Mouse (Mus musculus) frontal cortex, postnatal 10 days (tissue): Measurements from ENCODE around the gene 1520401A03Rik.

Experiments used
- DNase-seq, 2 experiments: peaks; one replicate each; pipeline ENCODE4 v3.0.0; 2022; ENCODE audit warnings: low spot score in 2 of 2, mixed read lengths in 1 of 2

Gene 1520401A03Rik

DNA sequence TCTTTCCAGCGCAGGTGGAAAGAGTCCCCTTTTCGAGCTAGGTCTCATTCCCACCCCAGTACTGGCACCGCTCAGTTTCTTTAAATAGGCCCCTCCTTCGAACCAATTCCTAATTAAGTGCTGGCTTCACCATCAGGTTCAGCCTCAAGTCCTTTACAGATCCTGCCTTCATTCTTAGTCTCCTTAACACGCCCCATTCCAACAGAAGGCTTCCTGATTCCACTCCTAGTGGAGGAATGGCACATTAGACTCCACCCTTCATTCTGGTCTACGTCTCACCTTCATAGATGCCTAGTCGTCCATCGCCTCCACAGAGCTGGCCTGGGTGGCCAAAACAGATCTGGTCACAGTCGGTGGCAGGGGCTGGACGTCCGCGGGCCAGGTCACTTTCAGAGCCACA lies 20.4 kb upstream of the 1520401A03Rik start:
- DNase-seq = no peak

DNA sequence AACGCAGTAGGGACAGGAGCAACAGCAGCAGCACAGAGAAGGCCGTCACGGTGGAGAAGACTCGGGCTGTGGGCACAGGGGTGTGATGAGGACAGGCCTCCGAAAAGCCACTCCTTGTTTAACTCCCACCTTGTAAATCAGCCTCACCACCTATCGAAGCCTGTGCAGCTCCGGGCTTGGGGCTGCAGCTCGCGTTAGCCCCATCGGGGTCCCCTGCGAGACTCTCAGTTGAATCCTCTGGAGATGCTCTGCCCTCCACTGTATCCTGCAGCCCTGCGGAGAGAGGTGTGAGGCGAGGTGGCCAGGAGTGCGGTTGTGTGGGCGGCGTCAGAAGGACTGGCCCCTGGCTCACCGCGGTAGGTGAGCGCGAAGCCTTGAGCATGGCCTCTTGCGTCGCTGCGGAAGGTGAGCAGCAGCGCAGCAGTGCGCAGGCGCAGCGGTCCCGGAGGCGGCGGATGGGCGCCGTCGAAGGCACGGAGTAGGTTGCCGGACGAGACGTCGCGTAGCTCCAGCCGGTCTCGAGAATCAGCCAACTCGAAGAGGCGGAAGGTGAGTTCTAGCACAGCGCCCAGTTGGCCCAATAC lies 19.7 kb upstream of the 1520401A03Rik start:
- no peak for DNase-seq

DNA sequence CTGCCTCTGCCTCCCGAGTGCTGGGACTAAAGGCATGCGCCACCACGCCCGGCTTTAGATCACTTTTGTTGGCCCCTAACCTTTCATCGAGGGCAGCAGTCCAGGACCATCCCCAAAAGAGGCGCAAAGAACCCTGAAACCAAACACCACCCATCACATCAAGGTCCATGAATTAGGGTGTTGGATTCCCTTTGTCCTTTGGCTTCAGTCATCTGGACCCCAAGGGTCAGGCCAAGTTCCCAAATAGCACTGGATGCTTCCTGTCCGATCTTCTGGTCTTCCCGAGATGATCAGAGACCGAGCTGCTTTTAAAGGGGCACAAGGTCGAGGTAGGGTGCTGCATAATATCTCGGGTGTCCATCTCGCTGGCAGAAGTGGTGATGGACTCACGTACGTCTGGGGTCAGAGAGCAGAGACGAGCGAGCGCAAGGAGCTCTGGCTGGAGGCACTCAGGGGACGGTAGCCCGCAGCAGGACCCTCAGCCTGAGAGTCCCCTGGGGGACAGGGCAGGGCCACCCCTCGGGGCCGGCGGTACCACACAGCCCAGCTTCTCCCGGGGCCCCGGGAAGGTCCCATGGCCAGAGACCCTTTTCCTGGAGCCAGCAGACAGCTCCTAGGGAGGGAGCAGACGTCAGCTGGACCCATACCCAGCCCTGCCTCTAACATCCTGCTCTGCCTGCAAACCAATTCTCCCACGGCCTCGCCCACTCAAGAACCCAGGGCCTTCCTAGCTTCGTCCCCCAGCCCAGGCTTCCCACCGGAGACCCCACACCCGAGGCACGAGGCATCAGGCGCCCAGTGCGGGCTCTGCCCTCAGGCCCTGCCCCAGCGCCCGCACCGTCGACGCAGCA lies 19.0 kb upstream of the 1520401A03Rik start:
- no peak for DNase-seq

DNA sequence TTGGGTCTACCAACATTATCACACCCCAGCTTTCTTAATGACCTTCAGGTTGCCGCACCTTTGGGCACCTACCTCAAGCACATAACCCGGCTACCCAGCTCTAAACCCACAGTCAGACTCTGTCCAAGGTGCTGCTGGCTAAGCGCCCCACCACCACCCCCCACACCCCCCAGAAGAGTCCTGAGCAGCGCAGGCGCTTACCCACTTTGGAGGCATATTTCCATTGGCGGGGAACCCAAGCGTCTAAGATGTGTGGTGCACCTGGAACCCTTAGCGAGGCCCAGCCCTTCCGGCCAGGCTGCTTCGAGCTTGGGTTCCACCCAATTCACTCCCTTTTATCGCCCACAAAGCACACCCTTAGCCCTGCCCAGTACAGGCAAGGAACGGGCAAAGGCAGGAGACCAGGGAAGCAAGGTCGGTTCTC lies 18.0 kb upstream of the 1520401A03Rik start, which contains the start of gene Paqr4:
TSS of gene Paqr4 (minus strand) at position 270 of the 424 bp plus-strand sequence.
- DNase-seq = no peak

DNA sequence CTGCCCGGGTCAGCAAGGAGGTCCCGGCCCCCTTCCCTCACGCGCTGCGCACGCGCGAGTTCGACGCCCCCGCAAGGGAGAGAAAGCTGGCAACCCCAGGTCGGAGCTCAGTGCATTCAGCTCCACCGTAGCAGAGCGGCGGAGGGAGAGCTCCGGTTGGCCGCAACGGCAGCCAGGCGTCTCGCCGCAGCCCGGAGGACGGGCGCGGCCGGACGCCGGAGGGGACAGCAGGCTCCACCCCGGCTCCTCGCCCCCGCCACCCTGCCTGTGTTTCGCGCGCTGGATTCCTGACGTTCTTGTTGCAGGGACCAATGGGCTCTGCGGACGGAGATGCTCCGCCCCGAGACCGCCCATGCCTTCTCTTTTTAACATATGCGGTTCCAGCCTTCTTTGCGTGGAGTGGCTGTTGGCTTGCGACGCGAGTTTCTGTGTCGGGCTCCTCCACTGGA lies 17.6 kb upstream of the 1520401A03Rik start:
- DNase-seq = peak; percentile 86 to 93

DNA sequence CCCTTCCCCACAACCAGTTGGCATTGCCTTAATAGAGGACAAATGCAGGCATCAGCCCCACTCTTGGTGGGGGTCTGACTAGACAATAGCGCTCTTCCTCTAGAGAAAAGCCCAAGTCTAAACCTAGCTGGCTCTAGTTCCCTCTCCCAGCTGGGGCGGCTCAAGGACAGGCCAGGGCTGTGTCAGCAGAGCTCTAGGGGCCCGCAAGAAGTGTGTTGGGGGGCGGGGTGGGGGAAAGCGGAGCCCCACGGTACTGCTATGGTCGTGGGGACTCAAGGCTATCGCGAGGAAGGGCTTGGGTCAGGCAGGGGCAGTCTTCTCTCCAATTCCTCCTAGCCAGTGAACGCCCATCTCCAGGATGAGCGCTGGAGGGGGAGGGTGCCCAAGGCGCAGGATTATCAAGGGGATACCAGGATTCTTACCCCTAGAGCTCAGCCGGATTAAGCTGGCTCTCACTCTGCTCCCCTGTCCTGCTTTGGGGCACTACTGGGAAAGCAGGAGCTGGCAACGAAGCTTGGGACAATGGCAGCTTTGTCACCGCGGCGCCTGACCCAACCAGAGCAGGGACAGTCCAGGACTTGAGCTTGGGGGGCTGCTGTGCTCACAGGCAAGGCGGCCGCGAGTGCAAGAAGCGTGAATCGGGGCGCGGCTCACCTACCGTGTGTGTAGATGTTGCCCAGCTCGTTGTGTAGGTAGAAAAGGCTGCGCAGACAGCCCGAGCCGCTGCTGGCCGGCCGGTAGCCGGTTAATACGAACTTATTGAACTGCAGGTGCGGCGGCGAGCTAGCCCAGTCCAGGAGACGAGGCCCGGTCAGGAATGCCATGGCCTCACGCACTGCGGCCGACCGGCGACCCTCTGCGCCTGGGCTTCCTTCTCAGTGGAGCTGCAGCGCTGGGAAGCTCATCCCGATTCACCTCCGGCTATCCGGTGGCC lies 16.9 kb upstream of the 1520401A03Rik start:
- DNase-seq = peak in 1 of 2 experiments; percentile 55

DNA sequence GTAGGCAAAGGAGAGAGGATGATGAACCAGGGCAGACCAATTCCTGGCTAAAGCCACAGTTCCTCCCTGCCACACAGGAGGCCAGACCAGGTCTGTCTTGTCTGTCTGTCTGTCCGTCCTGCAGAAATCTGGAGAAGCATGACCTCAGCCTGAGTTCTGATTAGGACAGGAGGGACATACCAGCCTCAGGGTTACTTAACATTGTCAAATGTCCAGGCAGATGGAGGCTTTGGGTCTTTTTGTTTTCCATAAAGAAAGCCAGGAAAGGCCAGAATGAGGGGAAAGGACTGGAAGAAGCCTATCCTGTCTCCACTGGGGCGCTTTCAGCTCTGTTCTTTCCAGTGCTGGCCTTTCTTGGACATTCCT lies 16.2 kb upstream of the 1520401A03Rik start:
- no peak for DNase-seq

DNA sequence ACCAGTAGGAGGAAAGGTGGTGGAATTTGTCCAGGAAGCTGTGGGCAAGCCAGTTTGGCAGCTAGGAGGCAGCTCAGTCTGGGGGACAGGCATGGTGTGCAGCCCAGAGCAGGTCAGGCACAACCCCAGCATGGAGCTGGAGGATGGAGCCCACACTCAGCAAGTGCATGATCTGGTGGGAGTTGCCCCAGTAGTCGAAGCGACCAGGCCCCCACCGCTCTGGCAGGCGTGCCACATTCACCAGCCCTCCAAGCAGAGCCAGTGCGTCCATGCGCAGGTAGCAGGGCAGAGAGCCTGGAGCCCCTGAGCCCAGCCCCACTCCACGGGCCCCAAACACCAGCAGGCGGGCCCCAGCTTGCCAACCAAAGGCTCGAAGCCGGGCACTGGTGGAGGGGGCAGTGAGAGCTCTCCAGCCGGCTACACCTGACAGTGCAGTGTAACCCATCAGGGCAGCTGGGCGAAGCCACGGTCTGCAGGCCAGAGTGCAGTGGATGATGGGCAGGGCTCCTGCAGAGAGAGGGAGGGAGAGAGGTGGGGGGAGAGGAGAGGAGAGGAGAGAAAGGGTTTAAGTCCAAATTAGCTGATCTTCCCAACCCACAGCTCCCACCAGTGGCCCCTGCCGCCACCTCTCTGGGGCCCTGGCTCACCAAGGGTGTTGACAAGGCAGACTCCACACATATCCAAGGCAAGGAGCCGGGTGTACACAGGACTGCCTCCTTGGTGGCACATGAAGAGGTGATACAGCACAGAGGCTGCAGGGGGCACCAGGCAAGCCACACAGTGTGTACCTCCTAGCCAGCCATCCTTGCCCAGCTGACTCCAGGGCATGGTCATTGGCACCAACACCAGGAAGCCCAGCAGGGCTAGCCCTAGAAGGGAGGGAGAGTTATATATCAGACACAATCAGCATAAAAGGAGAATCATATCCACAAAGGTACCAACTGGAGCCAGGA lies 15.2 kb upstream of the 1520401A03Rik start:
- DNase-seq = no peak

DNA sequence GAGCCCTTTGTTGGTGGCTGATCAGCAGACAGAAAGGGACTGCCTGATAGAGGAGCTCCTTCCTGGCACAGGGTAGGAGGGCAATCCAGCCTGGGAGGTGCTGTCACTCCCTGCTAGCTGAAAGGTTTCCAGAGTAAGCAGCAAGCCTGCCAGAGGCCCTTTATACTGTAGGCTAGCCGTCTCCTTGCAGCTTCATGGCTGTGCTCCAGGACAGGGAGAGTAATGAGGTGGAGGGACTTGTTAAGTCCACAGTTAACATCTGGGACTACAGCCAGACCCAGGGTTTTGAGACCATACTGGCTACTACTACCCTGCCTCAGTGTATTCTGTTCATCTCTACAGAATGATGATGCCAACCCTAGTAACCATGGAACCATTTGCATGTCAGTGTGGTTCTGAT lies 11.8 kb upstream of the 1520401A03Rik start:
- no peak for DNase-seq

DNA sequence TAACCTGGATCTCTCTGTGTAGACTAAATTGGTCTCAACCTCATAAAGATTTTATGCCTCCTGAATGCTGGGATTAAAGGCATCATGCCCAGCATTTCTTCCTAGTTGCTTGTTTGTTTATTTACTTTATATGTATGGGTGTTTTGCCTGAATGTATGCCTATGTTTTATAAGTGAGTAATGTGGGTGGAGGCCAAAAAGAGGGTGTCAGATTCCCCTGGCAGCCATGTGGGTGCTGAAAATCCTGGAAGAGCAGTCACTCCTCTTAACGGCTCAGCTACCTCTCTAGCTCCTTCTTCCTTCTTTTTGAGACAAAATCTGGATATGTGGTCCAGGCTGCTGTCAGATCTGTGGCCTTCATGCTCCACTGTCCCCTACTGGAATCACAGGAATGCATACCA lies 7.9 kb upstream of the 1520401A03Rik start:
- DNase-seq = no peak

DNA sequence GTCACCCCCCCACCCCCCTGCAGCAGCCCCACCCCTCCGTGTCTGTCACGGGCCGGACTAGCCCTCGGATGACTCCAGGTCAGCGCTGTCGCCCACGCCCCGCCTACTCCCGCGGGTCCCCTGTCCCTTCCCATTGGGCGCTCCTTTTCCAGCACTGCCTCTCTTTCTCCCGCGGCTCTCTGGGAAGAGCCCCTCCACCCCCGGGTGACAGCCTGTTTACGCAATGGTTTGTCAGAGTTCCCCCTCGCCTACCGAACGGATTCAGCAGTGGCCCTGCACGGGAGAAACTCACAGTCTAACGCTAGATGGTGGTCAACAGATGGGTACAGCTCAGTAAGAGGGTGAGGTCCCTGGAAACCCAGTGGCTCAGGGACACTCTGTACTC lies 4.2 kb upstream of the 1520401A03Rik start:
- peak; percentile 70 to 75 for DNase-seq

DNA sequence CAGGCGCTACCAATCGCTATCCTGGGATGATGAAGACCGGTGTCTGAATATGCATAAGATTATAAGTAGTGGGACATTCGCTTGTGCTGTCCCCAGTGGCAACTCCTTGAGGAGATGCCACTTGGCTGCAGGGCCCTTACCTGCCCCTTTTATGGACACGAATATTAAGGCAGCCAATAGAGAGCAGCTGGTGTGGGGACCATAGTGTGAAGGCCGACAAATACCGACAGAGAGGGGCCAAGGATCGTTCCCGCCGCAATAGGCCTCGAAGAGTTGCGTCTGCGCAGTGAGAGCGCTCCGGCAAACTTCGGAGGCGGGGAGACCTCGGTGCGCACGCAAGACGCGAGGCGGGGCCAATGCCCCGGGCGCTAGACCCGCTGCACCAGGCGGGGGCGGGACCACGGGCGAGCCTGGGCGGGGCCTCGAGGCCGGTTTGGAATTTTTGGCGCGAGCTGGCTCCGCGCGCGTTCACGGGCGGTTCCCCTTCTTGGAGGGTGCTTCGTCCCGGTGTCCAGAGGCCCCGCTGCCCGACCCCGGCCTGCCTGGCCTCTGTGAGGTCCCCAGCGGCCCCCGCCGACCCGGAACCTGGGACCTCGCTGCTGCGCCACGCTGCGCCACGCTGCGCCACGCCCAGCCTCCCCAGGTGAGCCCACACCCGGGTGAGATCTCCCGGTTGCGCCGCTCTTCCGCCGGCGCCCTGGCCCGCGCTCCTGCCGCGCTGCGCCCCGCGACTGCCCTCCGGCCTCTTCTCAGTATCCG lies 3.6 kb upstream of the 1520401A03Rik start, which contains the start of gene Pkmyt1:
TSS of gene Pkmyt1 (plus strand) at position 338 of the 759 bp plus-strand sequence.
- DNase-seq = peak; percentile 89 to 94

DNA sequence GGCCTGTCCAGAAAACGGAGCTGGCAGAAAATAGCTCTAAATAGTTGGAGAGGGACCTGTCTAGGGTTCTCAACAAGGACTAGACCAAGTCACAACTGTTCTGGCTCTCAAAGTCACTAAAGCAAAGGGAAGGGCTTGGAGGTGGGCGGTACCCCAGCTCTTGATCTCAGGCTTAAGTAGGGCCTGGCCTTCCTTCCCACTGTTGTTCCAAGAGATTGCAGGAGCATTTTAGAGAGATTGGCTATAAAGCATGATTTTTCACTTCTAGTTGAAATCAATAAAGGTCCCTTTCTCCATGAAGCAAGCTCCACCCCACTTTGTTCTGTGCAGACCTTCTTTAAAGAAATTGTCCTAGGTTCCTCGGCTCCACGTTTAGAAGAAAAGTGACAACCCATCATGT lies 2.9 kb upstream of the 1520401A03Rik start:
- no peak for DNase-seq

DNA sequence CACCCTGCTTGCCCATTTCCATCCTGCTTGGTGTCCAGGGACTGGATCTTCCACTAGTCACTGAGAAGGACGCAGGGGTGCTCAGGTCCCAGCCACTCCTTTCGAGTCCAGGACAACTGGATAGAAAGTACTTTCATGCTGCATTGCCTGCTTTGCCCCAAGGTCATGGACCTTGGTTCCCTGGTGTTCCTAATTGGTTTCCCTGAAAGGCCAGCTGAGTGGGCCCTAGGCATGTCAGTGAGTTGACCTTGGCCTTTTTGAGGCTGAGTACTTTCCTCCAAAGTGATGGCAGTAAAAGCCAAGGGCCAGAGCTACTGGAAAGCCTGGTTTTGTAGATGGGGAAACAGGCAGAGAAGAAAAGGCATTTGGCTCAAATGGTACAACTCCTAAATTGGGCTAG lies 697 bp downstream of the 1520401A03Rik start:
- DNase-seq = no peak

DNA sequence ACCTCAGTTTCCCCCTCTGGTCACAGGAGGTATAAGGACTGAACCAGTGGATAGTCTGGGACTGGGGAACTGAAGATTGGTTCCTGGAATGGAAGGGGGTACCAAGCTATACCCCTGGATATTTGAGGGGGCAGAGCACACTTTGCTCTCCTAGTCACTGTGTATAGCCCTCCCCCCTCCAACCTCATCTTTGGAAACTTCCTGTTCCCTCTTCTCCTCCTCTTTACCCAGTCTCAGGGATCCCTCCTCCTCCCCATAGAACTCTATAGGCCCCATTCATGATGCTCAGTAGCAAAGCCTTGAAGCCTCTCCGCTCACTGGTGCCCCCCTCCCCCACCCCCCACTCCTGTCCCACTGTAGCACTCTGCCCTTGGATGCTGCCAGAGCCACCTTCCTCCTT lies 3.1 kb downstream of the 1520401A03Rik start:
- no peak for DNase-seq

DNA sequence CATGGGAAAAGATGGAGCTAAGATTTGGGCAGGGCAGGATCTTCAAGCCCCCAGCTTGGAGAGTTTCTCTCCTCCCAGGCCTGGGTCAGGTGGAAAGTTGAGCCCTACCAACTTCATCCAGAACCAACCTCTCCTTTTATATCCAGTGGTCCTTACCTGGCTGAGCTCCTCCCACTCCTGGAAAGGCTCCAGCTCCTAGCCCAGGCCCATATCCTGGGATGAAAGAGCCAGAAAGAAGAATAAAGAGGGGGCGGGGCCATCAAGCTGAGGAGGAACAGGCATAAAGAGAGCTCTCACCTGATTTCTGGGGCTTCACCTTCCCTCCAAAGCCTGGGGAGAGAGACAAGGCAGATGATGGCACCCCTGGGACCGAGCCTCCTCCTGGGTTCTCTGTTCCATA lies 5.6 kb downstream of the 1520401A03Rik start:
- DNase-seq = no peak

DNA sequence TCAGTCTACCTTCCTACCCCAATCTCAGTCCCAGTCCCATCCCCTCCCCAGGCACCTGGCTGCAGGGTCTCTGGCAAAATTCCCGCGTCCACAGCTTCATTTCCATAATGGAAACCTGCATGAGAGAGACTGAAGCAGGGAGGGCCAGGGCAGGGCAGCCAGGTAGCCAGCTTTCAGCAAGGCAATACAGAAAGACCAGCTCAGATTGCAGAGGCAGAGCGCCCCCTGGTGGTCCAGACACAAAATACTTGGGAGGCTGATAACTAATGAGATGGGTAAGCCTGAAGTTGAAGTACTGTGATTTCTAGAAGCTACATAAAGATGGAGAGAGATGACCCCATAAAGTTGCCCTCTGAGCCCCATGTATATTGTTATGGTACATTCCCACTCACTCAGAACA lies 16.4 kb downstream of the 1520401A03Rik start:
- DNase-seq = peak; percentile 54 to 71

DNA sequence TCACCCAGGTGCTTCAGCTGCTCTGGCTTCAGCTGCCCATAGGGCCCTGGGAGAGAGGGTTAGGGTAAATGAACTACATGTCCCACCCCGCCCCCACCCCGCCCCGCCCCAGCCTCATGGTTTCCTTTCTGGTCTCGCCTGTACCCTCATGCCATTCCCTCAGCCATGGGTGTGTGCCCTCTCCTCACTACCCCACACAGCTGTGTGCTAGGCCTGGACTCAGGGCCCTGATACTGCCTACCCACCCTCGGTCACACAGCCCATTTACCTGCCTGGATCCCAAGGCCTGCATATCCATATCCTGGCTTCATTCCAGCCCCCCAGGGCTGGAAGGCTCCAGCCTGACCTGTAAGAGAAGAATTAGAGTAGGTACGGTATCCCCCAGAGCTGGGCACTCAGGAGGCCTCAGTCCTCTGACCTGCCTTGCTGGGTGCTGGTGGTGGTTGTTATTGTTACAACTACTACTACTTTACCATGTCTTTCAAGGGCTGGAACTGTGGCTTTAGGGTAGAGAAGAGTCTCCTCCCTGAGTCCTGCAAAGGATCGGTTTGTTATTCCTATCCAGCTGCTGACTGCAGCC lies 17.0 kb downstream of the 1520401A03Rik start:
- DNase-seq = no peak

DNA sequence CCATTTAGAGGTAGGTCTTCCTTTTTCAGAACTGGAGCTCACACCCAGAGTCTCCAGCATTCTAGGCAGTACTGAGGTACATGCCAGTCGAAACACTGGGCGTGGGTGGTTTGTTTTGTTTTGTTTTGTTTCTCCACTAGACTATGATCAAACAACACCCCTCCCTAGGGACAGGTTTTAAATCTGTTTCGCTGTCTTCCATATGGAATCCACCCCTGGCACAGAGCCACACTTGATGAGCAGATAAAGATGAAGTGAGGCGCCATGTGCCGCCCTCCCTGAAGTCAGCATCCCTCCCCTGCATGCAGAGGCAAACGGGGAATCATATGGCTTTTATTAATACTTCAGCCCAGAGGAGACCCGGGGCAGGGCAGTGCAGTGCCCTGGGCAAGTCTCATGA lies 17.8 kb downstream of the 1520401A03Rik start:
- DNase-seq = no peak

DNA sequence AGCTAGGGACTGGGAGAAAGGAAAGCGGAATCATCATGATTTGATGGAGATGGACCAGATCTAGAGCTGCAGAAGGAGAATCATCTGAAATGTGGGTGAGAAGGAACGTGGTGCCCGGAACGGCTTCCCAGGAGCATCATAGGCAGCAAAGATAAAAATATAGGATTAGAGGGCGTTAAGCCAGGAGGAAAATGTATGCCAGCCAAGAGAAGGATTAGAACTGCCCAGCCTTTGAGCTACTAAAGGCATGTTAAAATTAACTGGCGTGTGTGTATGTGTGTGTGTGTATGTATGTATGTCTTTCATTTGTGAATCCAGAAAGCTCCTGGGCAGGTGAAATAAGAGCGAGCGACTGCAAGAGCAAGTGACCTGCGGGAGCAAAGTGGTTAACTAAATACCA lies 19.3 kb downstream of the 1520401A03Rik start:
- no peak for DNase-seq
